Mouse (Mus musculus) spleen, embryonic (tissue): Measurements from ENCODE around the gene Arhgap10.

Experiments
- CTCF ChIA-PET: fragments of 350-600 bp; sonication (Branson Sonifier 250); formaldehyde crosslinking; loops from one replicate; lab custom pipeline; 2022; lab: Charles Lee

Gene Arhgap10

DNA sequence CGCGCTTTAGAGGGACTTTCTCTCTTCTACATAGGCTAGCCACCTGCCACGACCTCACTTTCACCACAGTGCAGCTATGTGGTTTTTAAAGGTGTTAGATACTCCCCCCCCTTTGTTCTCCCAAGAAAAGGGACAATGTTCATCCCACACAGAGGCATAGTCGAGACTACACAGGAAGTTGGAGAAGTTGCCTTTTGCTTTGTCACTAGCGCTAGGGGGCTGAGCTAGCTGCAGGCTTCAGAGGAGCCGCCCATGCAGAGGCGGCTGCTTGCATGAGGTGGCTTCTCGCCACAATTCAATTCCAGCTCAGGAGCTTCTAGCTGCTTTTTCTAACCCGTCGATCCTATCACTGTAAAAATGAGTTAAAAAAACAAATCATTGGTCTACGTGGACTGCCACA, 225.1 kb downstream of the Arhgap10 start:
- CTCF ChIA-PET: no interaction called here

DNA sequence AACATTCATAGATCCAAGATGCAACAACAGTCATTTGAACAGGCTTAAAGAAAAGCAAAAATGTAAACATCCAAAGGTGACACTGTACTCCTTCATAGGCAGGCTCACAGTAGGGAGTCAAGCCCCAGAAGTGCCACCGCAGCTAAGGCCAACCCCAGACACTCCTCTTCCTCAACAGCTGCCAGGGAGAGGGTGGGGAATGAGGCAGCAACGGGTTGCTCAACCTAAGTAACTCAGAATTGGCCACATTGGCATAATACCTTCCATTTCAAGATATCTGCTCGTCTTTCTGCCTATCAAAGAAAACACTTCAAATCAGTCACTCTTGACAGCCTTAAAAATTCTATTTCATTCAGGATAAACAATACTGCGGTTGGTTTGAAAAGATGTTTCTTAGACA, 225.6 kb downstream of the Arhgap10 start:
- CTCF ChIA-PET: no interaction called here

GRCm38 (mm10) chr8:77288492-77288891, 229.3 kb downstream of the Arhgap10 start:
- CTCF ChIA-PET: no interaction called here

- CTCF ChIA-PET: no interaction called here
Observed at GRCm38 (mm10) chr8:77288065-77288464, 229.7 kb downstream of the Arhgap10 start.

DNA sequence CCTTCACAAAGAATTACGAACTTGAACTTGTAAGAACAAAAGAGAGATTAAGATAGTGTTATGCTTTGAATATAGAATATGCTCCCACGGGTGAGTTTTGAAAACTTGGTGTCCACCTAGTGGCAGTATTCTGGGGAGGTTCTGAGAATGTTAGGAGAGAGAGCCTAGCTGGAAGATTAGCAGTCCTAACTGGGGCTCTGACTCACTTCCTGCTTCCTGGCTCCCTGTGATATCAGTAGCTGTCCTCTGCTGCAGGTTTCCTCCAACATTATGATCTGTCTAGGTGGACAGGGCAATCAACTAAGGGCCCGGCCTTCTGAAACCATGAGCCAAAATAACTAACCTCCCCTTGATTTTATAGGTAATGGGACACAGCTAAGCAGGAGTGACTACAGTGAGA, 233.3 kb downstream of the Arhgap10 start:
- CTCF ChIA-PET: interaction anchor here (0.6 kb wide), 1 partner anchor 11 kb away, joined by 4 read pairs; no protein-coding TSS in a partner anchor

DNA sequence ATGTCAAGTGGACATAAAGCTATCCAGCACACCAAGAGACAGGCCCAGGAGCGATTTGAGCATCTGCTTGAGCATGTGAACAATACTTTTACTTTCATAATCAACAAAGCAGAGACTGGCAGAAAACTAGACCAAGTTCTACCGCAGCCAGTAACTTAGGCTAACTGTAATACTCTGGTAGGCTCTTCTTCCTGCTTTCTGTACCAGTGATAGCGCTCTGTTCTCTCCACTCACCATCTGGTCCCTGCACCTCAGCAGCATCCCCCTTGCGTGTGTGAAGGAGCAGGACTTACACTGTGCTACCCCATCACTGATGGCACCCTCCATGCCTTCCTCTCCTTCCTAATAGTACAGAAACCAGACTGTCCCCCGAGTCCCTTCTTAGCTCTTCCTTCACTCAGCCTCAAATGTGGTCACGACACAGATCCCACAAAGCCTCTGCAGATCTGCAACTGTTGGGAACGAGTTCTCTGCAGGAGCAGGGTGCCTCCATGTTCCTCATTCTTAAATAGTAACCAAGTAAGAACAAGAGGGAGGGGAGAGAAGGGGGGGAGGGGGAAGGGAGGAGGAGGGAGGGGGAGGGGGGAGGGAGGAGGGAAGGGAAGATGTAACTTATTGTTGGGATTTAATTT, 235.0 kb downstream of the Arhgap10 start:
- CTCF ChIA-PET: no interaction called here

GRCm38 (mm10) chr8:77279977-77280376, 237.8 kb downstream of the Arhgap10 start:
- CTCF ChIA-PET: no interaction called here

GRCm38 (mm10) chr8:77278246-77278645, 239.5 kb downstream of the Arhgap10 start:
- CTCF ChIA-PET: no interaction called here

GRCm38 (mm10) chr8:77276827-77277226, 240.9 kb downstream of the Arhgap10 start:
- CTCF ChIA-PET: no interaction called here

DNA sequence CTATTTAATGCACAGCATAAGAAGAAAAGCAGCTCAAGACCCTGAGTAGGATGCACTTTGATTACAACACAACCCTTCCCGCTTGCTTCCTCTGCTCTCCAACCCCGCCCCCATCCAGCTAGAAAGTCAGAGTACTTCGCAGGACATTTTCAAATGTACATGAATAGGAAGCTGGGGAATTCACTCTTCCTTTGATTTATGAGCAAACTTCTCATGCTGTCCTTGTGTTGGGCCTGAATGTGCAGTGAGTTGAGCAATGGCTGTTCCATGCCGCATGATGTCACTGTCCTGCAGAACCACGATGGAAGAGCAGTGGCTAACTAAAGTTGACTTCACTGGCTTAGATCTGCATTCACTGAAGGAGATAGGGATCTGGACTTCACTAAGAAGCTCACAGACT, 242.2 kb downstream of the Arhgap10 start:
- CTCF ChIA-PET: no interaction called here

DNA sequence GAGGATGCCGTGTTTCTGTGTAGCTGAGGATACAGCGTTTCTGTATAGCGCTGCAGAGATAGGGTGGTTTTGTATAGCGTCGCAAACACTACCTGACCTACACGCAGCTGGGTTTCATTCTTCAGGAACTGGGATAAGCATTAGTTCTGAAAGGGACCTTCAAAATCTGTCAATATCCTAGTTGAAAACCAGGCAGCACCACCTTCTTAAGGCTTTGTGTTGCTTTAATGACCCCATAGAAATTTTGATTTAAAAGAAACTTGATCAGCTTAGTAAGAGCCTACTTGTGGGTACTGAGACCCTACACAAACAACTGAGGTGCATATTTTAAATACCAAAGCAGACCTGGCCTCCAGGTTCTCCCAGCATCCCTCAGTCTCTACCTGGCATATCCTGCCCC, 245.6 kb downstream of the Arhgap10 start:
- CTCF ChIA-PET: interaction anchor here (0.9 kb wide), 1 partner anchor 55 kb away, joined by 3 read pairs; no protein-coding TSS in a partner anchor

DNA sequence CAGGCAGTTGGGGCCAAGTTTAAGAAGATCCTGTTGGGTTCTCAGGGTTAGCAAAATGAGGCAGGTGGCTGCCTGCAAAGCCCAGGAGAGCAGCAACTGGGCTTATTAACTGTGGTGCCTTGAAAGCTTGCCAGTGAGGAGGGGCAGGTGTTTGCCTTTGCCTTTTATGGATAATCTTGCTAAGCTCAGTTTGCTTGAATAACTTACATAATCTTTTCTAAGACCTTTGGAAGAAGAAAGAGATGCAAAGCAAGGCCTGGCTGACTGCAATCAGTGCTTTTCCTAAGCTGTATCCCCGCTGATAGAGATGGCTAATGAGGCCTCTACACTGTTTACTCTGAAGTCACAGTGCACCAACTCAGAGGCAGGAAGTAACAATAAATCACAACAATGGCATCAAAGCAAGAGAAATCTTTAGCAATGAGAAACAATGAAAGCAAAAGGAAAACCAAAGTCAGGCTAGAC, 249.8 kb downstream of the Arhgap10 start:
- CTCF ChIA-PET: no interaction called here

DNA sequence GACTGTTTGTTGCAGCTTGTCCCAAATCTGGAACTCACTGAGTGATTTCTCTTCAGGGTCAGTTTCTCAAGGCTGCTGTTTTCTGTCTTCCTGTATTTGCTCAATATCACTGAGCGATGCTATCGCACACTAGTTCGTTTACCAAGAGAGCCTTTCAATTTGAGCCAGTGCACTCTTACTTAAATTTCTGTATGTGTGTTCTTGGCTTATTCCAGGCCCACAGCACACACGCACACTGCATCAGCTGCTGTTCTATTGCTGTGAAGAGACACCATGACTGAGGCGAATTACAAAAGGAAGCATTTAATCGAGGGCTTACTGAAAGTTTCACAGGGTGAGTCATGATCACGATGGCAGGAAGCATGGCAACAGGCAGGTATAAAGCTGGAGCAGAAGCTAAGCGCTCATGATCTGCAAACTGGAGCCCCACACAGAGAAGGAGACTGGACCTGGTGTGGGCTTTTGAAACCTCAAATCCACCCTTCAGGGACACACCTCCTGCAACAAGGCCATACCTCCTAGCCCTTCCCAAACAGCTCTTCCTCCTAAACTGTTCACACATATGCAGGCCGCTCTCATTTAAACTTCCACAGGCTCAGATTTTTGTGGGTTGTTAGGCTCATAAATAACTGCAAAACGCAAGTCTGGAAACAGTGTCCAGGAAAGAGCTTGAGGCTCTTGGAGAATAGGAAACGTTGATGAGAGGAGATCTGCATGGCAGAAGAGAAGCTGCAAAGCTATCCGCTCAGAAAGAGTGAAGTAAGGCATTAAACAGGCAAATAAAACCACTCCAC, 255.3 kb downstream of the Arhgap10 start:
- CTCF ChIA-PET: no interaction called here

- CTCF ChIA-PET: no interaction called here
Observed at GRCm38 (mm10) chr8:77261215-77261614, 256.5 kb downstream of the Arhgap10 start.

DNA sequence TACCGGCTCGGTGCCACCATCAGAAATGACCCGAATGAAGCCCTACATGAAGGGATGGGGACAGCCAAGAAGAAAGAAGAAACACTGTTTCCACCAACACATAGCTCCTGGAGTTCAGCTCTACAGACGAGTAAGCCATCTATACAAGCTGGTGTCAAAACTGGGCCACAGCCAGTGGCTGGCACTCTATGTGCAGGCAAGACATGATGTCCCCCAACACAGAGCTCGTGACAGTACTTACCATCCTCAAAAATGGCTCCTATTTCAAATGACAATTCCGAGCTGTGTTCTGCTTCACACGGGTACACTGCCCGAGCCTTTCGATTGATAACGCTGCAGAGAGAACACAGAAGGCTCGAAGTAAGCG, 260.7 kb downstream of the Arhgap10 start:
- CTCF ChIA-PET: no interaction called here

DNA sequence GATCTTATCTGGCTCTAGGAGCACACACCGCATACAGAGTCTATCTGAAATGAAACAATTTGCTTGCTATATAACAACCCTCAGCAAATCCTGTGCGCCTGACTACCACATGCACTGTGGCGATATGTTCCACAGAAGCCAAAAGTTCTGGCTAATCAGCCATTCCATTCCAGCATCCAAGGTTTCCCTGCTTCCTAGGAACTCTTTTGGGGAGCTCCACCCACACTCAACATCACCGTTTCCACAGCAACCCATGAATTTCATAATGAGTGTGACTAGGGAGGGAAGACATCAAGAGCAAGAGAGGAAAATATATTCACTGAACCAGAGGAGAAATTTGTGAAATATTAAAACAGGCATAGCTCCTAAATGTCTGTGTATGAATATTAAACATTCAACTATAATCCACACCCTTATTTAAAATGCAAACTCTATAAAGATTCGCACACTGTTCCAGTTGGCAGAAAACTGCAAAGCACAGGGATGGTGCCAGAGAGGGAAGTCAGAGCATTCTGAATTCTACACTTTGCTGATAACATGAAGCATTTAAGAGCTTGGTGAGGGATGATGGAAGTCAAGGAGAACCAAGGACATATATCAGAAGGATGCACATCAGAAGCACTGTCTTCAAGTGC, 261.2 kb downstream of the Arhgap10 start:
- CTCF ChIA-PET: no interaction called here

DNA sequence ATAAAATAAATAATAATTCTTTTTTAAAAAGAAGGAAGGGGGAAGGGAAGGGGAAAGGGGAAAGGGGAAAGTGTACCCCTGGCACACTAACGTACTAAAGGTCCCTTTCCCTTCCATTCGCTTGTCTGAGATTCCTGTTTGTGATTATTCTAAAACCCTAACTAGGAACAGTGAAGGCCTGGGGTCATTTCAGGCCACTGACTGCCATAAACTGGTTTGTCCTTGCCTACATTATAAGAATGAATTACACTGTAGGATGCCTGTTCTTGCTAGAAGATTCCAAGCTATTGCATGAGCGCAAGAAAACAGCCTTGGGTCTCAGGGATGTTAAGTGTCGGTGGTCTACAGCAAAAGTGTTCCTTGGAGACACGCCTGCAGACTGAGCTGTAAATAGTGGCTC, 263.3 kb downstream of the Arhgap10 start:
- CTCF ChIA-PET: no interaction called here

GRCm38 (mm10) chr8:77251134-77251533, 266.6 kb downstream of the Arhgap10 start:
- CTCF ChIA-PET: no interaction called here

DNA sequence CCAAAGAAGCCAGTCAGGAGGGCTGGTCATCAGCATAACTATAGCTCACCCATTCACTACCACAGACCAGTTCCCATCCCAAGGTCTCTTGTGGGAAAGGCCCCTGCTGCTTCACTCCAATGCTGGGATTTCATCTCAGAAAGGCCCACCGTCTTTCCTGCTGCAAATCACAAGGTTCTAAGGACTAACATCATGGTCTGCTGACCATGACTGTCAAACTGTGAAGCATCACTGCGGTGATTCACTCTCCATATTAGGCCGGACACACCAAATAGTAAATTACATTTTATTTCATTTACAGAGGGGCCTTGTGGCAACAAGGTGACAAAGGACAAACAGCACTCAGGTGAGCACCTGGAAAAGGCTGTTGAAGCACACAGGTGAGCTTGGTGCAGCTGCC, 267.7 kb downstream of the Arhgap10 start:
- CTCF ChIA-PET: interaction anchor here (0.6 kb wide), 1 partner anchor 1482 kb away, joined by 4 read pairs; no protein-coding TSS in a partner anchor

- CTCF ChIA-PET: no interaction called here
Observed at GRCm38 (mm10) chr8:77241381-77241780, 276.4 kb downstream of the Arhgap10 start.

GRCm38 (mm10) chr8:77239462-77239861, 278.3 kb downstream of the Arhgap10 start:
- CTCF ChIA-PET: interaction anchor here (0.7 kb wide), 1 partner anchor 1990 kb away, joined by 3 read pairs; no protein-coding TSS in a partner anchor

- CTCF ChIA-PET: no interaction called here
Observed at GRCm38 (mm10) chr8:77236701-77237100, 281.1 kb downstream of the Arhgap10 start.
